In genomic region chr5:24750321-24751304, GRCm38 (mm10) we compare ENCODE assay signal across 8 mouse cellular contexts. TPM values are rescaled to one million over a fixed set of nuclear protein-coding genes. Genes with fewer than 3 reads are reported as not detected.
A peak's percentile ranks its signal among the peaks of the same experiment; 100 is the strongest.
DNase-seq lines count a peak whose midpoint lies in the region; ATAC-seq lines count a peak whose summit lies in the region.

No protein-coding gene starts in this region.

- H3K4me2 ChIP-seq in hindbrain, embryonic 16.5 days (ENCODE audit: low read length): peak overlapping the region; percentile 90

- H3K27ac ChIP-seq in hindbrain, embryonic 16.5 days (ENCODE audit: low read depth, low read length): peak overlapping the region; percentile 87

- peak overlapping the region; percentile 80 for H3K9ac ChIP-seq in hindbrain, embryonic 16.5 days (ENCODE audit: low read depth, low read length)

- ATAC-seq in hindbrain, embryonic 16.5 days: peak; percentile 84

- peak; percentile 96 for DNase-seq in ZHBTc4 (ENCODE audit: low read depth, low spot score)
- DNase-seq in cerebellum, postnatal 36 days: peak; percentile 86 to 91
- peak; percentile 87 for DNase-seq in gastrocnemius, adult 18-20 months (ENCODE audit: low spot score)
- peak; percentile 76 to 88 for DNase-seq in left cerebral cortex, adult 18-20 months (ENCODE audit: low spot score in 2 of 2)
- peak; percentile 93 to 94 for DNase-seq in lung, postnatal 4 days
- DNase-seq in retina, postnatal 1 day: peak; percentile 92
- peak; percentile 83 for DNase-seq in urinary bladder, adult 2 months (ENCODE audit: low spot score)

- WGBS in hindbrain, embryonic 16.5 days: 1% methylated on average over 57 of the region's 59 CpGs

- H3K4me3 ChIP-seq in hindbrain, embryonic 16.5 days (ENCODE audit: low read length): peak overlapping the region; percentile 61

- H3K36me3 ChIP-seq in hindbrain, embryonic 16.5 days (ENCODE audit: control insufficient read depth, insufficient read depth, low read length): no peaks in the 10 kb centered on the region

- no peaks in the 10 kb centered on the region for H3K9me3 ChIP-seq in hindbrain, embryonic 16.5 days (ENCODE audit: control insufficient read depth, low read length)

- H3K4me1 ChIP-seq in hindbrain, embryonic 16.5 days (ENCODE audit: control insufficient read depth, insufficient read depth, low read depth, low read length): peaks cover 11% of the 10 kb centered on the region

- H3K27me3 ChIP-seq in hindbrain, embryonic 16.5 days (replicated peaks; ENCODE audit: control insufficient read depth, insufficient read depth, low read length): no peaks in the 10 kb centered on the region

RNA-seq across cellular contexts. Expression of gene Crygn, which starts 7.2 kb away (rescaled TPM):
- not detected for total RNA-seq in gastrocnemius, adult 18-20 months (2021)
- 1.3 and 1.6 TPM in 2 replicates for polyA plus RNA-seq in hindbrain, embryonic 16.5 days (2015; fragmentation: Nextera tagmentation; extraction: Ambion mirVana)
- total RNA-seq in left cerebral cortex, adult 18-20 months (2021): not detected
- polyA plus RNA-seq in urinary bladder, adult 2 months (2012; rRNA removed): 3.0 TPM in 1 of 2 replicates, not detected in the other

RNA-seq across cellular contexts. Expression of gene Wdr86, which starts 20.1 kb away (rescaled TPM):
- total RNA-seq in gastrocnemius, adult 18-20 months (2021): not detected
- polyA plus RNA-seq in hindbrain, embryonic 16.5 days (2015; fragmentation: Nextera tagmentation; extraction: Ambion mirVana): 8.0 and 10.7 TPM in 2 replicates
- 1 to 10 TPM in 1 of 2 experiments, under 1 TPM in 1; 0.56 to 1.0 TPM for total RNA-seq in left cerebral cortex, adult 18-20 months (2021)
- polyA plus RNA-seq in urinary bladder, adult 2 months (2012; rRNA removed): 0.62 and 0.98 TPM in 2 replicates

Comparison
In these comparisons a context has a peak if more than half of its experiments do, and no peak if none do; other contexts are left out.
1. Peak in every context shown above with its lines: DNase-seq, ATAC-seq, H3K4me3 ChIP-seq and H3K27ac ChIP-seq.